Mouse (Mus musculus): ENCODE measurements around the gene Fmn2. TPM values are rescaled to one million over a fixed set of nuclear protein-coding genes. Genes with fewer than 3 reads are reported as not detected.

Fmn2 gene
- polyA plus RNA-seq, 1 experiment = 24.3 TPM

DNA sequence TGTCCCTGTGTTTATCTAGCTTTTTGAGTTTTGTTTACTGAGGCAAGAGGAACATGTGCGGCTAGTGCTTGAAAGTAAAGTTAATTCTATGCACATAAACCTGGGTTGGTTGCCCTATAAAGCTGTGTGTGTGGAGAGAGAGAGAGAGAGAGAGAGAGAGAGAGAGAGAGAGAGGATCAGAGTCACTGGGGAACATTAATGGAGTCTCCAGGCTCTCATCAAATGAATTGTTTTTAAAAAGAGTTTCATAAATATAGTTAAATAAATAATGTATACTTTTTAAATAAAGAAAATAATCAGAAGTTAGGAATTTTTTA, 21.8 kb downstream of the Fmn2 start:
- TF ChIP-seq POLR2A (IDR thresholded peaks at IDR 0.05; ENCODE audit: borderline replicate concordance, insufficient read depth, low read length) = no peak
- TF ChIP-seq CTCF (IDR thresholded peaks at IDR 0.05; ENCODE audit: borderline replicate concordance, insufficient read depth, low read depth, low read length) = no peak
- Histone ChIP-seq H3K27ac (ENCODE audit: insufficient read depth, low read length) (no peak overlapping the region), H3K27me3 (ENCODE audit: control insufficient read depth, insufficient read depth, low read length) (no peaks in the 10 kb centered on the region), H3K4me3 (replicated peaks; ENCODE audit: insufficient read depth, low read depth, low read length) (no peak overlapping the region), H3K4me1 (ENCODE audit: control insufficient read depth, insufficient read depth, low read length) (0 out of 2 replicates have a peak, but pooled peaks cover 2% of the 10 kb centered on the region)
- DNase-seq = no peak
- 84% methylated on average over 1 of the region's 1 CpGs for WGBS

GRCm38 (mm10) chr1:174536742-174537453, 35.3 kb downstream of the Fmn2 start:
- TF ChIP-seq CTCF (IDR thresholded peaks at IDR 0.05; ENCODE audit: borderline replicate concordance, insufficient read depth, low read depth, low read length) (no peak), POLR2A (IDR thresholded peaks at IDR 0.05; ENCODE audit: borderline replicate concordance, insufficient read depth, low read length) (no peak)
- DNase-seq = no peak
- 24% methylated on average over 11 of the region's 11 CpGs for WGBS
- Histone ChIP-seq H3K27ac (ENCODE audit: insufficient read depth, low read length) (no peak overlapping the region), H3K4me1 (ENCODE audit: control insufficient read depth, insufficient read depth, low read length) (peaks cover 4% of the 10 kb centered on the region), H3K27me3 (ENCODE audit: control insufficient read depth, insufficient read depth, low read length) (no peaks in the 10 kb centered on the region), H3K4me3 (replicated peaks; ENCODE audit: insufficient read depth, low read depth, low read length) (no peak overlapping the region)

DNA sequence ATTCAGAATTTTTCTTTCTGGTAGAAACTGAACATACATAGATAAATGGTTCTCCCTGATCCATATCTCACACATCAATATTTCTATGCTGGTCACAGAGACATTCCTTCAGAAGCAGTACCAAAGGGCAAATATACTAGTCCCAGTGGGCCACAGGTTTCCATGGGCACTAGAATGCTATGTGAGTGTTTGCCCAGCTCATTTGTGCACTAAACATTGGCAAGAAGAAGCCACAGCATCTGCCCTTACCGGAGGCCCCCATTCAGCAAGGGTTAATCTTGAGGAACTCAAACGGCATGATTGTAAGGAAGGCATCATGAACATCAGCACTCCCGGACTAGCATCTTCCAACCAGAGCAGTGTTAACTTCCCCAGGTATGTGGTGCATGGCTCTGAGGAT, 35.9 kb downstream of the Fmn2 start:
- Histone ChIP-seq H3K27ac (ENCODE audit: insufficient read depth, low read length) (no peak overlapping the region), H3K4me1 (ENCODE audit: control insufficient read depth, insufficient read depth, low read length) (peaks cover 4% of the 10 kb centered on the region), H3K4me3 (replicated peaks; ENCODE audit: insufficient read depth, low read depth, low read length) (no peak overlapping the region), H3K27me3 (ENCODE audit: control insufficient read depth, insufficient read depth, low read length) (no peaks in the 10 kb centered on the region)
- TF ChIP-seq POLR2A (IDR thresholded peaks at IDR 0.05; ENCODE audit: borderline replicate concordance, insufficient read depth, low read length) (no peak), CTCF (IDR thresholded peaks at IDR 0.05; ENCODE audit: borderline replicate concordance, insufficient read depth, low read depth, low read length) (no peak)
- WGBS = 58% methylated on average over 3 of the region's 3 CpGs
- DNase-seq = no peak

- no peak overlapping the region for H3K27ac ChIP-seq (ENCODE audit: insufficient read depth, low read length)
- peak in 1 of 2 experiments; percentile 6 for DNase-seq
- no peaks in the 10 kb centered on the region for H3K27me3 ChIP-seq (ENCODE audit: control insufficient read depth, insufficient read depth, low read length)
- H3K4me3 ChIP-seq (replicated peaks; ENCODE audit: insufficient read depth, low read depth, low read length) = no peak overlapping the region
- H3K4me1 ChIP-seq (ENCODE audit: control insufficient read depth, insufficient read depth, low read length) = no peaks in the 10 kb centered on the region; the same call in 1 of the 2 replicates
- WGBS = 53% methylated on average over 5 of the region's 5 CpGs
- TF ChIP-seq POLR2A (IDR thresholded peaks at IDR 0.05; ENCODE audit: borderline replicate concordance, insufficient read depth, low read length) (no peak), CTCF (IDR thresholded peaks at IDR 0.05; ENCODE audit: borderline replicate concordance, insufficient read depth, low read depth, low read length) (no peak)
These were observed 46.7 kb downstream of the Fmn2 start for GRCm38 (mm10) chr1:174548291-174548690.

GRCm38 (mm10) chr1:174553272-174554007, 51.8 kb downstream of the Fmn2 start:
- 31% methylated on average over 2 of the region's 2 CpGs for WGBS
- Histone ChIP-seq H3K4me3 (replicated peaks; ENCODE audit: insufficient read depth, low read depth, low read length) (no peak overlapping the region), H3K27me3 (ENCODE audit: control insufficient read depth, insufficient read depth, low read length) (no peaks in the 10 kb centered on the region), H3K27ac (ENCODE audit: insufficient read depth, low read length) (no peak overlapping the region), H3K4me1 (ENCODE audit: control insufficient read depth, insufficient read depth, low read length) (no peaks in the 10 kb centered on the region; the same call in 1 of the 2 replicates)
- DNase-seq = peak; percentile 56 to 62
- no peak for TF ChIP-seq POLR2A (IDR thresholded peaks at IDR 0.05; ENCODE audit: borderline replicate concordance, insufficient read depth, low read length)
- TF ChIP-seq CTCF (IDR thresholded peaks at IDR 0.05; ENCODE audit: borderline replicate concordance, insufficient read depth, low read depth, low read length) = peak; percentile 78

GRCm38 (mm10) chr1:174555412-174555811, 53.8 kb downstream of the Fmn2 start:
- H3K27ac ChIP-seq (ENCODE audit: insufficient read depth, low read length) = no peak overlapping the region
- H3K4me3 ChIP-seq (replicated peaks; ENCODE audit: insufficient read depth, low read depth, low read length) = no peak overlapping the region
- 38% methylated on average over 3 of the region's 3 CpGs for WGBS
- no peaks in the 10 kb centered on the region for H3K27me3 ChIP-seq (ENCODE audit: control insufficient read depth, insufficient read depth, low read length)
- peak in 1 of 2 experiments; percentile 17 for DNase-seq
- no peaks in the 10 kb centered on the region for H3K4me1 ChIP-seq (ENCODE audit: control insufficient read depth, insufficient read depth, low read length)
- TF ChIP-seq CTCF (IDR thresholded peaks at IDR 0.05; ENCODE audit: borderline replicate concordance, insufficient read depth, low read depth, low read length) (no peak), POLR2A (IDR thresholded peaks at IDR 0.05; ENCODE audit: borderline replicate concordance, insufficient read depth, low read length) (no peak)

DNA sequence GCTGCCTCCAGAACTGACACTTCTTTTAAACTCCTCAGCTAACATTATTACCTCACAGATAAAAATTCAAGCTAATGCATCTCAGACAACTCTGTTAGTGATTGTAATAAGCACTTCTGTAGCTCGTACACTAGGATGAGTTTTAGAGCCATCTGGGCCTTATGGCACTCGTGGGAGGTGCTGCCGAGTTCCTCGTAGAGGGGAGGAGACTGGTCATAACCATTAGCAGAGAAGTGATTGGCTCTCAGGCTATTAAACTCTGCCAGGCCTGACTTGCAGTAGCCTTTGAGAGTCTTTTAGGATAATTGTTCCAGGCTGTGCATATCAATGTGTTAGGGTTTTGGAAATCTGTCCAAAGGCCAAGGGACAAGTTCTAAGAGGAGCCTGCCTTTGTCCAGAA, 55.6 kb downstream of the Fmn2 start:
- no peaks in the 10 kb centered on the region for H3K27me3 ChIP-seq (ENCODE audit: control insufficient read depth, insufficient read depth, low read length)
- no peaks in the 10 kb centered on the region for H3K4me1 ChIP-seq (ENCODE audit: control insufficient read depth, insufficient read depth, low read length)
- no peak overlapping the region for H3K27ac ChIP-seq (ENCODE audit: insufficient read depth, low read length)
- H3K4me3 ChIP-seq (replicated peaks; ENCODE audit: insufficient read depth, low read depth, low read length) = no peak overlapping the region
- DNase-seq = no peak
- TF ChIP-seq POLR2A (IDR thresholded peaks at IDR 0.05; ENCODE audit: borderline replicate concordance, insufficient read depth, low read length) (no peak), CTCF (IDR thresholded peaks at IDR 0.05; ENCODE audit: borderline replicate concordance, insufficient read depth, low read depth, low read length) (no peak)
- WGBS = 58% methylated on average over 4 of the region's 4 CpGs

GRCm38 (mm10) chr1:174557841-174558240, 56.2 kb downstream of the Fmn2 start:
- Histone ChIP-seq H3K4me1 (ENCODE audit: control insufficient read depth, insufficient read depth, low read length) (no peaks in the 10 kb centered on the region), H3K4me3 (replicated peaks; ENCODE audit: insufficient read depth, low read depth, low read length) (no peak overlapping the region), H3K27ac (ENCODE audit: insufficient read depth, low read length) (no peak overlapping the region), H3K27me3 (ENCODE audit: control insufficient read depth, insufficient read depth, low read length) (no peaks in the 10 kb centered on the region)
- TF ChIP-seq CTCF (IDR thresholded peaks at IDR 0.05; ENCODE audit: borderline replicate concordance, insufficient read depth, low read depth, low read length) (no peak), POLR2A (IDR thresholded peaks at IDR 0.05; ENCODE audit: borderline replicate concordance, insufficient read depth, low read length) (no peak)
- no peak for DNase-seq
- WGBS = 92% methylated on average over 3 of the region's 3 CpGs
